Mouse (Mus musculus) liver, embryonic 12.5 days (tissue): ENCODE data around the gene Ikbke. TPM values are rescaled to one million over a fixed set of nuclear protein-coding genes. Genes with fewer than 3 reads are reported as not detected.
A peak's percentile ranks its signal among the peaks of the same experiment; 100 is the strongest.
"Not testable (repeated sequence)": the region's sequence is repeated elsewhere in the genome, so short reads cannot be mapped to it uniquely, and the experiment has no call there.

ENCODE experiments used
- ATAC-seq: fragments of 200-750 bp; cut with Nextera tagmentation; 2 replicates; pipeline ENCODE4 v1.8.0; 2017; ENCODE audit warnings: moderate number of reproducible peaks, mild to moderate bottlenecking, moderate library complexity
- H3K27ac ChIP-seq: fragments of 300-500 bp; sonication (generic); 2 replicates; pipeline ENCODE4 v1.5.1; 2016; ENCODE audit warnings: mild to moderate bottlenecking
- H3K27me3 ChIP-seq: fragments of 300-500 bp; sonication (generic); replicated peaks from 2 replicates; pipeline ENCODE4 v1.6.1; 2016; ENCODE audit warnings: mild to moderate bottlenecking, moderate library complexity
- H3K36me3 ChIP-seq: fragments of 300-500 bp; sonication (generic); 2 replicates; pipeline ENCODE4 v1.6.1; 2016; ENCODE audit warnings: mild to moderate bottlenecking, moderate library complexity
- H3K4me1 ChIP-seq: fragments of 300-500 bp; sonication (generic); 2 replicates; pipeline ENCODE4 v1.6.1; 2016
- H3K4me2 ChIP-seq: fragments of 300-500 bp; sonication (generic); 2 replicates; pipeline ENCODE4 v1.6.1; 2016; ENCODE audit warnings: mild to moderate bottlenecking, moderate library complexity
- H3K4me3 ChIP-seq: fragments of 300-500 bp; sonication (generic); 2 replicates; pipeline ENCODE4 v1.5.1; 2016; ENCODE audit warnings: mild to moderate bottlenecking, moderate library complexity
- H3K9ac ChIP-seq: fragments of 300-500 bp; sonication (generic); 2 replicates; pipeline ENCODE4 v1.6.1; 2016; ENCODE audit warnings: mild to moderate bottlenecking, moderate library complexity
- H3K9me3 ChIP-seq: fragments of 300-500 bp; sonication (generic); replicated peaks from 2 replicates; pipeline ENCODE4 v1.6.1; 2016; ENCODE audit warnings: mild to moderate bottlenecking, moderate library complexity
- WGBS: fragments of 180-500 bp; shearing (Covaris S2); methylation state at CpG from one replicate; pipeline ENCODE4 v1.1.7; 2016; ENCODE audit not compliant: insufficient replicate concordance; 5-methylcytosine and 5-hydroxymethylcytosine counted together
- polyA plus RNA-seq: library from polyadenylated mRNA; unstranded; fragments of >200 nt; fragmentation: Nextera tagmentation; extraction: Ambion mirVana; gene quantifications from 2 replicates; pipeline ENCODE4 v1.2.1, GENCODE M21; 2016

The Ikbke gene
- 4.5 and 4.8 TPM in 2 replicates for polyA plus RNA-seq

- no peak for ATAC-seq
- H3K4me3 ChIP-seq, result peak within 1 kb of the TSS; percentile 27
Observed at GRCm38 (mm10) chr1:131279456-131279776, at the start of gene Ikbke. TSS of gene Ikbke (minus strand) at chr1:131279606.

GRCm38 (mm10) chr1:131329093-131329492, 49.7 kb upstream of the Ikbke start:
- H3K4me3 ChIP-seq, H3K4me1 ChIP-seq, ATAC-seq, H3K27ac ChIP-seq, H3K4me2 ChIP-seq, H3K9ac ChIP-seq, H3K27me3 ChIP-seq, H3K9me3 ChIP-seq: not testable (repeated sequence)
- WGBS, result 70% methylated on average over 1 of the region's 1 CpGs
- H3K36me3 ChIP-seq, result peaks cover 12% of the 10 kb centered on the region; the same call in 1 of the 2 replicates

More at GRCm38 (mm10) chr1:131279456-131279776, at the start of gene Ikbke:
- peak within 1 kb of the TSS; percentile 38 for H3K4me2 ChIP-seq
- no peaks in the 10 kb centered on the region for H3K9me3 ChIP-seq
- H3K36me3 ChIP-seq, result no peaks in the 10 kb centered on the region
- H3K4me1 ChIP-seq, result peaks cover 25% of the 10 kb centered on the region
- no peaks in the 10 kb centered on the region for H3K27me3 ChIP-seq
- 29% methylated on average over 4 of the region's 4 CpGs for WGBS
- no peak within 1 kb of the TSS for H3K27ac ChIP-seq
- no peak within 1 kb of the TSS for H3K9ac ChIP-seq

GRCm38 (mm10) chr1:131327167-131327566, 47.8 kb upstream of the Ikbke start:
- no peak overlapping the region for H3K27ac ChIP-seq
- 70% methylated on average over 1 of the region's 1 CpGs for WGBS
- no peak for ATAC-seq
- H3K4me3 ChIP-seq, result no peak overlapping the region
- H3K4me2 ChIP-seq, result no peak overlapping the region
- no peaks in the 10 kb centered on the region for H3K27me3 ChIP-seq
- no peak overlapping the region for H3K9ac ChIP-seq
- no peaks in the 10 kb centered on the region for H3K4me1 ChIP-seq
- H3K9me3 ChIP-seq, result no peaks in the 10 kb centered on the region
- peaks cover 6% of the 10 kb centered on the region; the same call in 1 of the 2 replicates for H3K36me3 ChIP-seq

- Histone ChIP-seq H3K4me2 (no peak overlapping the region), H3K9me3 (no peaks in the 10 kb centered on the region), H3K4me1 (no peaks in the 10 kb centered on the region), H3K27ac (no peak overlapping the region), H3K4me3 (no peak overlapping the region), H3K36me3 (peaks cover 10% of the 10 kb centered on the region), H3K9ac (no peak overlapping the region), H3K27me3 (no peaks in the 10 kb centered on the region)
- no peak for ATAC-seq
- 56% methylated on average over 3 of the region's 3 CpGs for WGBS
Observed at GRCm38 (mm10) chr1:131324816-131325463, 45.5 kb upstream of the Ikbke start.

GRCm38 (mm10) chr1:131319598-131320330, 40.4 kb upstream of the Ikbke start:
- Histone ChIP-seq H3K4me2 (no peak overlapping the region), H3K27ac (no peak overlapping the region), H3K9me3 (no peaks in the 10 kb centered on the region), H3K27me3 (no peaks in the 10 kb centered on the region), H3K36me3 (peaks cover 37% of the 10 kb centered on the region), H3K4me3 (no peak overlapping the region), H3K4me1 (peaks cover 10% of the 10 kb centered on the region), H3K9ac (no peak overlapping the region)
- no peak for ATAC-seq
- 78% methylated on average over 3 of the region's 3 CpGs for WGBS

- no peaks in the 10 kb centered on the region for H3K27me3 ChIP-seq
- H3K36me3 ChIP-seq, result peaks cover 46% of the 10 kb centered on the region
- WGBS, result 26% methylated on average over 2 of the region's 2 CpGs
Observed at GRCm38 (mm10) chr1:131318397-131318796, 39.0 kb upstream of the Ikbke start.

GRCm38 (mm10) chr1:131317625-131318024, 38.2 kb upstream of the Ikbke start:
- Histone ChIP-seq H3K4me3 (no peak overlapping the region), H3K4me1 (peaks cover 10% of the 10 kb centered on the region), H3K9ac (no peak overlapping the region), H3K4me2 (no peak overlapping the region), H3K27ac (no peak overlapping the region), H3K27me3 (no peaks in the 10 kb centered on the region), H3K9me3 (no peaks in the 10 kb centered on the region), H3K36me3 (peaks cover 46% of the 10 kb centered on the region)
- no peak for ATAC-seq
- 34% methylated on average over 5 of the region's 5 CpGs for WGBS

More at GRCm38 (mm10) chr1:131318397-131318796, 39.0 kb upstream of the Ikbke start:
- Histone ChIP-seq H3K4me3 (no peak overlapping the region), H3K4me1 (peaks cover 10% of the 10 kb centered on the region), H3K9me3 (no peaks in the 10 kb centered on the region), H3K27ac (no peak overlapping the region), H3K9ac (no peak overlapping the region), H3K4me2 (no peak overlapping the region)
- no peak for ATAC-seq

- Histone ChIP-seq H3K9ac (no peak overlapping the region), H3K4me2 (no peak overlapping the region), H3K27ac (no peak overlapping the region), H3K27me3 (no peaks in the 10 kb centered on the region), H3K9me3 (no peaks in the 10 kb centered on the region), H3K4me1 (no peaks in the 10 kb centered on the region), H3K36me3 (peaks cover 40% of the 10 kb centered on the region), H3K4me3 (no peak overlapping the region)
- WGBS, result 66% methylated on average over 3 of the region's 3 CpGs
- ATAC-seq, result no peak
Observed at GRCm38 (mm10) chr1:131311284-131311683, 31.9 kb upstream of the Ikbke start.

- Histone ChIP-seq H3K27ac (no peak overlapping the region), H3K9me3 (no peaks in the 10 kb centered on the region), H3K36me3 (peaks cover 30% of the 10 kb centered on the region), H3K4me2 (no peak overlapping the region), H3K4me1 (no peaks in the 10 kb centered on the region), H3K4me3 (no peak overlapping the region), H3K9ac (no peak overlapping the region), H3K27me3 (no peaks in the 10 kb centered on the region)
- ATAC-seq, result no peak
- WGBS, result 78% methylated on average over 5 of the region's 5 CpGs
Observed at GRCm38 (mm10) chr1:131310237-131310818, 30.9 kb upstream of the Ikbke start.

- H3K4me2 ChIP-seq, result no peak overlapping the region
- H3K9ac ChIP-seq, result no peak overlapping the region
- no peaks in the 10 kb centered on the region for H3K27me3 ChIP-seq
- H3K27ac ChIP-seq, result no peak overlapping the region
- no peaks in the 10 kb centered on the region for H3K4me1 ChIP-seq
- no peaks in the 10 kb centered on the region for H3K9me3 ChIP-seq
- H3K4me3 ChIP-seq, result no peak overlapping the region
- 81% methylated on average over 2 of the region's 2 CpGs for WGBS
- no peak for ATAC-seq
- peaks cover 40% of the 10 kb centered on the region for H3K36me3 ChIP-seq
Observed at GRCm38 (mm10) chr1:131300750-131301149, 21.3 kb upstream of the Ikbke start.

GRCm38 (mm10) chr1:131299788-131300187, 20.4 kb upstream of the Ikbke start:
- 78% methylated on average over 6 of the region's 6 CpGs for WGBS
- Histone ChIP-seq H3K9ac (no peak overlapping the region), H3K27me3 (no peaks in the 10 kb centered on the region), H3K36me3 (peaks cover 47% of the 10 kb centered on the region), H3K4me1 (no peaks in the 10 kb centered on the region), H3K4me3 (no peak overlapping the region), H3K4me2 (no peak overlapping the region), H3K27ac (no peak overlapping the region), H3K9me3 (no peaks in the 10 kb centered on the region)
- ATAC-seq, result no peak

- Histone ChIP-seq H3K9ac (no peak overlapping the region), H3K4me2 (no peak overlapping the region)
Observed at GRCm38 (mm10) chr1:131299240-131299639, 19.8 kb upstream of the Ikbke start.

More at GRCm38 (mm10) chr1:131299240-131299639, 19.8 kb upstream of the Ikbke start:
- H3K4me1 ChIP-seq, result no peaks in the 10 kb centered on the region
- no peaks in the 10 kb centered on the region for H3K27me3 ChIP-seq
- 64% methylated on average over 3 of the region's 3 CpGs for WGBS
- ATAC-seq, result no peak
- no peak overlapping the region for H3K4me3 ChIP-seq
- H3K9me3 ChIP-seq, result no peaks in the 10 kb centered on the region
- H3K36me3 ChIP-seq, result peaks cover 51% of the 10 kb centered on the region
- no peak overlapping the region for H3K27ac ChIP-seq
